Mouse (Mus musculus) limb, embryonic 14.5 days (tissue): Measurements from ENCODE around the gene Mmp20. TPM values are rescaled to one million over a fixed set of nuclear protein-coding genes. Genes with fewer than 3 reads are reported as not detected.

Experiments used
- ATAC-seq: fragments of 200-750 bp; cut with Nextera tagmentation; 2 replicates; pipeline ENCODE4 v1.8.0; 2017; ENCODE audit warnings: low read depth, moderate number of reproducible peaks, moderate TSS enrichment; ENCODE audit not compliant: low FRiP score
- DNase-seq: peaks from one replicate; pipeline ENCODE4 v3.0.0-alpha.2; 2015; ENCODE audit warnings: low spot score
- H3K27ac ChIP-seq: fragments of 300-500 bp; sonication (generic); replicated peaks from 2 replicates; pipeline ENCODE4 v1.5.1; 2014; ENCODE audit warnings: low read depth, mild to moderate bottlenecking, low read length, moderate library complexity, mixed read lengths
- H3K27me3 ChIP-seq: fragments of 300-500 bp; sonication (generic); 2 replicates; pipeline ENCODE4 v1.6.1; 2014; ENCODE audit warnings: low read length, mixed read lengths; ENCODE audit not compliant: control insufficient read depth, insufficient read depth
- H3K36me3 ChIP-seq: fragments of 300-500 bp; sonication (generic); 2 replicates; pipeline ENCODE4 v1.6.1; 2014; ENCODE audit warnings: mild to moderate bottlenecking, low read length, moderate library complexity, mixed read lengths; ENCODE audit not compliant: control insufficient read depth, insufficient read depth
- H3K4me1 ChIP-seq: fragments of 300-500 bp; sonication (generic); 2 replicates; pipeline ENCODE4 v1.6.1; 2014; ENCODE audit warnings: antibody characterized with exemption, low read length, mixed read lengths; ENCODE audit not compliant: control insufficient read depth, insufficient read depth
- H3K4me2 ChIP-seq: fragments of 300-500 bp; sonication (generic); replicated peaks from 2 replicates; pipeline ENCODE4 v1.6.1; 2014; ENCODE audit warnings: low read depth, mild to moderate bottlenecking, low read length, moderate library complexity; ENCODE audit not compliant: severe bottlenecking
- H3K4me3 ChIP-seq: fragments of 300-500 bp; sonication (generic); replicated peaks from 2 replicates; pipeline ENCODE4 v1.5.1; 2014; ENCODE audit warnings: low read length
- H3K9ac ChIP-seq: fragments of 300-500 bp; sonication (generic); 2 replicates; pipeline ENCODE4 v1.6.1; 2014; ENCODE audit warnings: mild to moderate bottlenecking, low read depth, low read length, moderate library complexity; ENCODE audit not compliant: severe bottlenecking
- H3K9me3 ChIP-seq: fragments of 300-500 bp; sonication (generic); 2 replicates; pipeline ENCODE4 v1.6.1; 2016; ENCODE audit warnings: low read length; ENCODE audit not compliant: control insufficient read depth
- POLR2A ChIP-seq: fragments of 200-500 bp; IDR thresholded peaks from 2 replicates; pipeline ENCODE4 v1.8.0; 2012; ENCODE audit warnings: inconsistent platforms, mild to moderate bottlenecking, moderate library complexity, borderline replicate concordance; ENCODE audit not compliant: insufficient read depth, insufficient read length; ENCODE audit errors: extremely low read depth
- WGBS: fragments of 180-500 bp; shearing (Covaris S2); extraction: QIAGEN DNeasy Blood & Tissue Kit; methylation state at CpG from one replicate; pipeline ENCODE4 v1.1.7; 2014; 5-methylcytosine and 5-hydroxymethylcytosine counted together
- polyA plus RNA-seq, 2 experiments: library from polyadenylated mRNA; depleted of rRNA in 1 of 2; stranded (reverse) in 1 of 2; unstranded in 1 of 2; fragments of >200 nt; fragmentation: Nextera tagmentation in 1 of 2; extraction: Ambion mirVana in 1 of 2; gene quantifications; 2 replicates each; pipeline versions ENCODE4 v1.2.1 to v1.2.3; 2012 to 2014

Gene Mmp20
- polyA plus RNA-seq (2012; rRNA removed) (not detected in 2 replicates), polyA plus RNA-seq (2014; fragmentation: Nextera tagmentation; extraction: Ambion mirVana) (0.08 TPM in 1 of 2 replicates, not detected in the other)

DNA sequence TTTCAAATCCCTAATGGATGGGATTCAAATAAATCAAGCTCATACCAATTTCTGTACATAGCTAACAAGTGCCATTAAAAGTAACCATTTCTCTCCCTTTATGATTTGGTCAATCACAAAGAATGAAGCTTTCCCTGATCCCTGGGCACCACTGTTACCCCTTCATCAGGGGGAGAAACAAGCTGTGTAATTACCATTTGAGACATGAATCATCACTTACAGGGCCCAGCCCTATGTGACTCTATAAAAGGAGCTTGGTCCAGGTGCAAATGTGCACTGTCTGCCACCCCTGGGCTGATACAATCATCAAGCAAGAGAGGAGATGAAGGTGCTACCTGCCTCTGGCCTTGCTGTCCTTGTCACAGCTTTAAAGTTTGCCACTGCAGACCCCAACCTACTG, at the start of gene Mmp20:
Gene Mmp20 (plus strand): TSS at position 301 of the 400 bp plus-strand sequence.
- ATAC-seq: no peak
- no peaks in the 10 kb centered on the region for H3K27me3 ChIP-seq
- H3K4me1 ChIP-seq: no peaks in the 10 kb centered on the region
- DNase-seq: no peak
- no peak within 1 kb of the TSS for H3K27ac ChIP-seq
- H3K9ac ChIP-seq: no peak within 1 kb of the TSS
- TF ChIP-seq POLR2A: no peak
- H3K4me2 ChIP-seq: no peak within 1 kb of the TSS
- no peaks in the 10 kb centered on the region for H3K36me3 ChIP-seq
- H3K9me3 ChIP-seq: no peaks in the 10 kb centered on the region
- H3K4me3 ChIP-seq: no peak within 1 kb of the TSS

DNA sequence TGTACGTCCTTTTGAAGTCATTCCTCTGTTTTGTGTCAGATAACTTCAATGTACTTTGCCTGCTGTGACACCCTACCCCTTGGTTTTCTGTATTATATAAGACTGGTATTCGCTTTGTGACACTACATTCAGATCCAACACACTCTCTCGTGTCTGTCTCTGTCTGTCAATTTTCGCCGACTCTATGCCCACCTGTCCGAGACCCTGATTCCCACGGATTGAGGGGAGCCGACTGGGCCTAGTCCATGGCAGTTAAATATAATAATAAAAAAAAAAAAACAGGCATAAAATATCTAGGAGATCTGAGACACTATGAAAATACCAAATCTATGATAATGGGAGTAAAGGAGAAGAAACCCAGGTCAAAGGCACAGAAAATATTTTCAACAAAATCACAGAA, 38.0 kb upstream of the Mmp20 start:
- Histone ChIP-seq H3K27ac (no peak overlapping the region), H3K36me3 (no peaks in the 10 kb centered on the region), H3K9me3 (no peaks in the 10 kb centered on the region), H3K4me1 (no peaks in the 10 kb centered on the region), H3K4me2 (no peak overlapping the region), H3K4me3 (no peak overlapping the region), H3K9ac (no peak overlapping the region), H3K27me3 (no peaks in the 10 kb centered on the region)
- 74% methylated on average over 8 of the region's 8 CpGs for WGBS
- DNase-seq (no peak), ATAC-seq (no peak)
- TF ChIP-seq POLR2A: no peak

DNA sequence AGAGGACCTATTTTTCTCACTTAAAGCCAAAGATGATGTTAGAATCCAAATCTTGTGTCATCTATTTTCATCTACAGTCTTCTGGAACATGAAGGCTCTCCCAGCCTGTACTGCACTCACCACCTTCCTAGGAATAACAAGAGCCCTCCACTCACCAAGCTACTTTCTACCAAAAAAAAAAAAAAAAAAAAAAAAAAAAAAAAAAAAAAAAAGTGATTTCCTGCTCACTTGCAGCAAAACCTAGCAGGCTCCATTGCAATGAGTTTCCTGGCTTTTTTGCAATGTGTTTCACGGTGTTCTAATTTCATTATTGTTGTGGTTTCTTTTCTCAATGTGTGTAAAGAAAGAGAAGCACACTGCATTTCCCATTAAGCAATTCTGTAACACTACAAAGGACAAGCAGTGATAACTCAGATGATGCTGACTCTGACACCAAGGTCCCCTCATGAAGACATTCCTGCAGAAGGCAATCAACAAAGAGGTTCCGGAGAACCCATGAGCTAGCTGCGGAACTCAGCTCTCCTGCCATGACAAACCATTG, 34.7 kb upstream of the Mmp20 start:
- H3K36me3 ChIP-seq: no peaks in the 10 kb centered on the region
- WGBS: 90% methylated on average over 3 of the region's 3 CpGs
- no peak overlapping the region for H3K27ac ChIP-seq
- no peaks in the 10 kb centered on the region for H3K4me1 ChIP-seq
- DNase-seq (no peak), ATAC-seq (no peak)
- H3K4me3 ChIP-seq: no peak overlapping the region
- no peak overlapping the region for H3K4me2 ChIP-seq
- no peaks in the 10 kb centered on the region for H3K27me3 ChIP-seq
- H3K9ac ChIP-seq: no peak overlapping the region
- no peak for TF ChIP-seq POLR2A
- H3K9me3 ChIP-seq: no peaks in the 10 kb centered on the region

DNA sequence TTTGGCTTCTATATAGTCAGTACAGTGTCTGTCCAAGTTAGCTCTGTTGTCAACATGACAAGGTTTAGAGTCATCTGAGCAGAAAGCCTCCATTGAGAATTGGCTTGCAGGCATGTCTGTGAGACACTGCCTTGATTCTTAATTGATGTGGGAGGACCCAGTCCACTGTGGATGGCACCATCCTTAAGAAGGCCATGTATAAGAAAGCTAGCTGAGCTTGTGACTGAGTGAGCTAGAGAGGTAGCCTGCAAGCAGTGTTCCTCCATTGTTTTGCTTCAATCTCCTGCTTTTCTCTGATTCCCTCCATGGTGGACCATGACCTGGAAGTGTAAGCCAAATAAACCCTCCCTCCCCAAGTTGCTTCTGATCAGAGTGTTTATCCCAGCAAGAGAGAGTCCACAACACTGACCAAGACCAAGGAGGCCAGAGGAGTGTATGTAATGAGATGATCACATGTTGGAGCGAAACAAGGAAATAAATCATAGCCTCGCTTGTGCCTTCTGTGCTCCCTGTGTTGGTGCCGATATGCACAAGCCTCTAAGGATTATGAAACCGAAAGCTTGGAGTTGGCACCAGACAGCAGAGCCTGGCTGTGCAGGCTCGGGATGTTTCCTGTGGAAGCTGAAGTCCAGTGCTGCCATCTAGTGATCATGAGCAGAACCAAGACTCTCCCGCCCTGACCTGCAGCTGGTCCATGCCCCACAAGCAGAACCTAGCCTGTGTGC, 33.1 kb upstream of the Mmp20 start:
- WGBS: 11% methylated on average over 6 of the region's 6 CpGs
- ATAC-seq: peak; percentile 95
- peak overlapping the region; percentile 48; the same call in 1 of the 2 replicates for H3K9ac ChIP-seq

DNA sequence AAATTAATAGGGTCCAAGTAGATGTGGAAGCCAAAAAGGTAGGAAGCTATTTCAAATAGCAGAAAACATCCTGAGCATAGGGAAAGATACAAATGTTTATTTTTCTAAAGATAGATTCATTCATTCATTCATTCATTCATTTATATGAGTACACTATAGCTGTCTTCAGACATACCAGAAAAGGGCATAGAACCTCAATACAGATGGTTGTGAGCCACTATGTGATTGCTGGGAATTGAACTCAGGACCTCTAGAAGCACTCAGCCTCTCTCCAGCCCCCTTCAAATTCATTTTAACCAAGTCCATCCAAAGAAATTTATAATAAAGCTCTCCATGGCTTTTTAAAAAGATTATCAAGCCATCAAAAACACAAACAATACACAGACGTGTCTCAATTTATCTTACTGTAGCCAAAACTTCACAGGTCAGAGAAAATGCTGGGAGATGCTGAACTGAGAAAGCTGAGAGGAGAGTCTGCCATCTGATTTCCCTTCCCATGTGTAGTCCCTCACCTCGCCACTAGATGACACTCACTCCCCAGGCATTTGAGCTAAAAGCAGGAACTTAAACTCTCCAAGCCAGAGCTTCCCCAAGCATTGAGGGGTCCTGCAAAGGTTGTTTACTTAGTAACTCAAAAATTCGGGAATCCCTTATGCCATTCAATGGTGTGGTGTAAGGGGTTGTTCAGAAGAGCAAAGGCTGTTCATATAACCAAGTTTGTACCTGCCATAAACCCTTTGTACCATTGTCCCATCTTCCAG, 24.9 kb upstream of the Mmp20 start:
- no peaks in the 10 kb centered on the region for H3K27me3 ChIP-seq
- 2% methylated on average over 3 of the region's 3 CpGs for WGBS
- no peak overlapping the region for H3K4me3 ChIP-seq
- no peaks in the 10 kb centered on the region for H3K9me3 ChIP-seq
- no peak overlapping the region for H3K27ac ChIP-seq
- DNase-seq: peak; percentile 62
- ATAC-seq: peak; percentile 30; the same call in 1 of the 2 replicates
- H3K36me3 ChIP-seq: no peaks in the 10 kb centered on the region
- H3K4me1 ChIP-seq: no peaks in the 10 kb centered on the region
- TF ChIP-seq POLR2A: no peak
- H3K9ac ChIP-seq: no peak overlapping the region
- no peak overlapping the region for H3K4me2 ChIP-seq

More for the DNA sequence above, 33.1 kb upstream of the Mmp20 start:
- Histone ChIP-seq H3K4me2 (peak overlapping the region; percentile 53), H3K9me3 (no peaks in the 10 kb centered on the region), H3K36me3 (no peaks in the 10 kb centered on the region), H3K4me1 (no peaks in the 10 kb centered on the region), H3K27ac (0 out of 2 replicates have a peak overlapping the region, but pooled peaks have one; percentile 19), H3K4me3 (peak overlapping the region; percentile 31), H3K27me3 (no peaks in the 10 kb centered on the region)
- DNase-seq: peak; percentile 90
- TF ChIP-seq POLR2A: no peak
